Mouse (Mus musculus) ES-Bruce4 (cell line): Measurements from ENCODE around the gene Dscaml1.

Source experiments
- CTCF ChIP-seq: IDR thresholded peaks from one replicate; pipeline ENCODE4 v1.8.1; 2011; ENCODE audit warnings: low read depth, low read length
- EP300 ChIP-seq: IDR thresholded peaks from 2 replicates; pipeline ENCODE4 v1.6.1; 2011; ENCODE audit warnings: low read depth, low read length; ENCODE audit not compliant: insufficient read depth
- POLR2A ChIP-seq: IDR thresholded peaks from one replicate; pipeline ENCODE4 v1.8.1; 2011; ENCODE audit warnings: low read length; ENCODE audit not compliant: insufficient read depth

DNA sequence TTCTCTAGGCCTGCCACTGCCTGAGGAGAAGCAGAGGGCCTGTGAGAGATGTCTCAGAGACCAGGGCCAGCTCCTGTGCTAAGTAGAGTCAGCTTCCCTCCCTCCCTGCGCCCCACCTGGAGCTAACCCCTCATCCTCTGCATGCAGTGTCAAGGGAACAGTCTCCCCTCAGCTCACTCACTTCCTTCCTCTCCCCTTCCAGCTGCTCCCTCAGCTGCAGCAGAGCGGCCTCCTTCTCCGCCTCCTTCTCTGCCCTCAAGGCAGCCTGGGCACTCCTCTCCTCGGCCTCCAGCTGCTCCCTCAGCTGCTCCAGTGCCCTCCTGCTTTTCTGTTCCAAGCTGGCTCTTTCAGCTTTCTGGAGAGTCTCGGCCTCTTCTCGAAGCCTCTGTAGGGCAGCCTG lies 352.8 kb downstream of the Dscaml1 start:
- no peak for TF ChIP-seq POLR2A
- no peak for TF ChIP-seq CTCF
- TF ChIP-seq EP300, result no peak
